Mouse (Mus musculus) E14TG2a.4 (cell line): ENCODE measurements at regions not wholly inside any gene's neighbourhood (a gene's known extent, or its start where the extent isn't known, plus 50 kb on each side); places are given as distances from the start of the nearest gene placed in this dataset.
A peak's percentile ranks its signal among the peaks of the same experiment; 100 is the strongest.

Source experiments
- H3K27me3 ChIP-seq: 2 replicates; pipeline ENCODE4 v1.6.1; 2014; ENCODE audit warnings: low read length, control low read depth; ENCODE audit not compliant: insufficient read depth
- H3K36me3 ChIP-seq: 2 replicates; pipeline ENCODE4 v1.6.1; 2014; ENCODE audit warnings: low read length, control low read depth; ENCODE audit not compliant: insufficient read depth
- H3K4me1 ChIP-seq: replicated peaks from 2 replicates; pipeline ENCODE4 v1.6.1; 2014; ENCODE audit warnings: low read depth, low read length, control low read depth
- H3K4me3 ChIP-seq: replicated peaks from 2 replicates; pipeline ENCODE4 v1.5.1; 2014; ENCODE audit warnings: mild to moderate bottlenecking, low read length
- H3K9me3 ChIP-seq: 2 replicates; pipeline ENCODE4 v1.6.1; 2014; ENCODE audit warnings: low read length, control low read depth
- CTCF ChIP-seq: conservative IDR thresholded peaks from 2 replicates; pipeline ENCODE4 v1.5.1; 2014; ENCODE audit warnings: low read length
- NANOG ChIP-seq: IDR thresholded peaks from 2 replicates; pipeline ENCODE4 v1.6.1; 2014; ENCODE audit warnings: borderline replicate concordance, low read length, mixed read lengths
- POU5F1 ChIP-seq: IDR thresholded peaks from 2 replicates; pipeline ENCODE4 v1.6.1; 2014; ENCODE audit warnings: low read length, borderline replicate concordance

- no peaks in the 10 kb centered on the region for H3K9me3 ChIP-seq
- no peaks in the 10 kb centered on the region for H3K36me3 ChIP-seq
Measured at GRCm38 (mm10) chr10:19269418-19269817, 86.9 kb upstream of the Olig3 start.

GRCm38 (mm10) chr10:19268051-19268450 lies 88.3 kb upstream of the Olig3 start:
- Histone ChIP-seq H3K9me3 (no peaks in the 10 kb centered on the region), H3K4me1 (no peaks in the 10 kb centered on the region), H3K36me3 (no peaks in the 10 kb centered on the region), H3K4me3 (no peak overlapping the region), H3K27me3 (no peaks in the 10 kb centered on the region)
- TF ChIP-seq POU5F1 = no peak
- no peak for TF ChIP-seq NANOG
- TF ChIP-seq CTCF = no peak

More at GRCm38 (mm10) chr10:19269418-19269817, 86.9 kb upstream of the Olig3 start:
- no peak for TF ChIP-seq CTCF
- TF ChIP-seq POU5F1 = no peak
- Histone ChIP-seq H3K27me3 (no peaks in the 10 kb centered on the region), H3K4me3 (no peak overlapping the region), H3K4me1 (no peaks in the 10 kb centered on the region)

- H3K27me3 ChIP-seq = no peaks in the 10 kb centered on the region
- TF ChIP-seq CTCF = peak; percentile 34
- TF ChIP-seq POU5F1 = no peak
Measured at GRCm38 (mm10) chr10:19240102-19240759, 116.1 kb upstream of the Olig3 start.

GRCm38 (mm10) chr10:19216240-19216639 lies 140.1 kb upstream of the Olig3 start:
- Histone ChIP-seq H3K4me1 (peaks cover 15% of the 10 kb centered on the region), H3K4me3 (no peak overlapping the region), H3K27me3 (no peaks in the 10 kb centered on the region), H3K36me3 (no peaks in the 10 kb centered on the region), H3K9me3 (no peaks in the 10 kb centered on the region)
- no peak for TF ChIP-seq CTCF
- no peak for TF ChIP-seq POU5F1

More at GRCm38 (mm10) chr10:19240102-19240759, 116.1 kb upstream of the Olig3 start:
- Histone ChIP-seq H3K36me3 (no peaks in the 10 kb centered on the region), H3K4me3 (no peak overlapping the region), H3K4me1 (peaks cover 8% of the 10 kb centered on the region), H3K9me3 (no peaks in the 10 kb centered on the region)

GRCm38 (mm10) chr10:19209751-19210150 lies 146.6 kb upstream of the Olig3 start:
- H3K36me3 ChIP-seq = peaks cover 7% of the 10 kb centered on the region; the same call in 1 of the 2 replicates
- TF ChIP-seq NANOG (no peak), CTCF (no peak), POU5F1 (no peak)
- H3K4me1 ChIP-seq = peaks cover 27% of the 10 kb centered on the region
- no peaks in the 10 kb centered on the region for H3K9me3 ChIP-seq
- no peaks in the 10 kb centered on the region for H3K27me3 ChIP-seq
- H3K4me3 ChIP-seq = no peak overlapping the region

- Histone ChIP-seq H3K36me3 (peaks cover 7% of the 10 kb centered on the region; the same call in 1 of the 2 replicates), H3K4me3 (no peak overlapping the region), H3K4me1 (peaks cover 27% of the 10 kb centered on the region), H3K9me3 (no peaks in the 10 kb centered on the region), H3K27me3 (no peaks in the 10 kb centered on the region)
- TF ChIP-seq NANOG (peak; percentile 94), POU5F1 (no peak)
Measured at GRCm38 (mm10) chr10:19208101-19208722, 148.1 kb upstream of the Olig3 start.

- peaks cover 7% of the 10 kb centered on the region; the same call in 1 of the 2 replicates for H3K36me3 ChIP-seq
- peaks cover 27% of the 10 kb centered on the region for H3K4me1 ChIP-seq
- TF ChIP-seq CTCF = no peak
- no peak for TF ChIP-seq POU5F1
- TF ChIP-seq NANOG = no peak
- H3K27me3 ChIP-seq = no peaks in the 10 kb centered on the region
- H3K4me3 ChIP-seq = no peak overlapping the region
- H3K9me3 ChIP-seq = no peaks in the 10 kb centered on the region
Measured at GRCm38 (mm10) chr10:19207505-19207904, 148.8 kb upstream of the Olig3 start.

GRCm38 (mm10) chr10:19200311-19200710 lies 156.0 kb upstream of the Olig3 start:
- Histone ChIP-seq H3K27me3 (no peaks in the 10 kb centered on the region), H3K9me3 (no peaks in the 10 kb centered on the region), H3K4me3 (no peak overlapping the region), H3K36me3 (no peaks in the 10 kb centered on the region), H3K4me1 (peaks cover 11% of the 10 kb centered on the region)
- no peak for TF ChIP-seq NANOG
- TF ChIP-seq CTCF = no peak
- no peak for TF ChIP-seq POU5F1

GRCm38 (mm10) chr10:19195676-19196075 lies 160.7 kb upstream of the Olig3 start:
- TF ChIP-seq NANOG (no peak), POU5F1 (no peak), CTCF (no peak)
- Histone ChIP-seq H3K4me3 (no peak overlapping the region), H3K9me3 (no peaks in the 10 kb centered on the region), H3K4me1 (peaks cover 43% of the 10 kb centered on the region), H3K27me3 (no peaks in the 10 kb centered on the region), H3K36me3 (no peaks in the 10 kb centered on the region)
